Mouse (Mus musculus) C2C12 (cell line): ENCODE measurements around the gene Defb36.

ENCODE experiments used
- CTCF ChIP-seq: IDR thresholded peaks from one replicate; pipeline ENCODE4 v1.5.1; 2011; ENCODE audit not compliant: control insufficient read depth, insufficient read depth, insufficient read length
- FOSL1 ChIP-seq: IDR thresholded peaks from one replicate; pipeline ENCODE4 v1.8.0; 2011; ENCODE audit warnings: mild to moderate bottlenecking, low read length; ENCODE audit not compliant: poor library complexity, insufficient read depth, severe bottlenecking
- MAX ChIP-seq: IDR thresholded peaks from one replicate; pipeline ENCODE4 v1.6.1; 2011; ENCODE audit warnings: mild to moderate bottlenecking, control low read depth
- MYOG ChIP-seq: IDR thresholded peaks from one replicate; pipeline ENCODE4 v1.6.1; 2011; ENCODE audit not compliant: control insufficient read depth, insufficient read length; ENCODE audit errors: extremely low read depth
- USF1 ChIP-seq: IDR thresholded peaks from one replicate; pipeline ENCODE4 v1.6.1; 2011; ENCODE audit warnings: low read depth, mild to moderate bottlenecking, control low read depth, moderate library complexity

GRCm38 (mm10) chr2:152628066-152628465 lies 23.9 kb downstream of the Defb36 start:
- TF ChIP-seq CTCF (no peak), MYOG (no peak), FOSL1 (no peak), MAX (no peak), USF1 (no peak)
